Mouse (Mus musculus) 3T3-L1 (cell line): ENCODE data around the gene Pla2g3.

Experiments used
- DNase-seq: peaks from one replicate; pipeline ENCODE4 v3.0.0-alpha.2; 2015; ENCODE audit warnings: low read depth, low spot score

Pla2g3 gene

DNA sequence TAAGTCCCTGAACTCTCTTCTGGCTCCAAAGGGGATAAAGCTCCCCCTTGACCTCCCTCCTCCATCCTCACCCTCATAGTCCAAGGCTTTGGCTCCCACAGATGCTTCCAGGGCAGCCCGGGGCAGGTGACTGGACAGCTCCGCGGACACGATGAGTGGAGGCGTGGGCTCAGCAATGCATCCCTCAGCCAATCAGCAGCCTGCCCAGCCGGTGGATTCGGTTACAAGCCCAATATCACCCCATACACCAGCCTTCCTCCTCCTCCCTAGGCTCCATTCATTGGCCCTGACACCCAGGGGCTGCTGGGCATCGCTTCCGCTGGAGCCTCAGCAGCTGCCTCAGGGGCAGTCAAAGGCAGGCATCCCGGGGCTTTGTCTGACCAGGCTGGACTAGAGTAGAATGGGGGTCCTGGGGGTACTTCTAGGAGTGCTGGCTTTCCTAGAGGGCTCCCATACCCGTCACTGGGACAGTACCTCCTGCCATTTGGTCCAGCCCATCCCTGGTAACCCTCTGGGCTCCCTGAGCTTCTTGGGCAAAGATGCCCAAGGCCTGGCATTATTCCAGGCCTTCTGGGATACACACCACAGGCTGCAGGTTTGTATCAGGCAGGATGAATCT lies at the start of gene Pla2g3:
Pla2g3 (plus strand) TSS at position 333 of the 619 bp plus-strand sequence.
- DNase-seq: no peak

DNA sequence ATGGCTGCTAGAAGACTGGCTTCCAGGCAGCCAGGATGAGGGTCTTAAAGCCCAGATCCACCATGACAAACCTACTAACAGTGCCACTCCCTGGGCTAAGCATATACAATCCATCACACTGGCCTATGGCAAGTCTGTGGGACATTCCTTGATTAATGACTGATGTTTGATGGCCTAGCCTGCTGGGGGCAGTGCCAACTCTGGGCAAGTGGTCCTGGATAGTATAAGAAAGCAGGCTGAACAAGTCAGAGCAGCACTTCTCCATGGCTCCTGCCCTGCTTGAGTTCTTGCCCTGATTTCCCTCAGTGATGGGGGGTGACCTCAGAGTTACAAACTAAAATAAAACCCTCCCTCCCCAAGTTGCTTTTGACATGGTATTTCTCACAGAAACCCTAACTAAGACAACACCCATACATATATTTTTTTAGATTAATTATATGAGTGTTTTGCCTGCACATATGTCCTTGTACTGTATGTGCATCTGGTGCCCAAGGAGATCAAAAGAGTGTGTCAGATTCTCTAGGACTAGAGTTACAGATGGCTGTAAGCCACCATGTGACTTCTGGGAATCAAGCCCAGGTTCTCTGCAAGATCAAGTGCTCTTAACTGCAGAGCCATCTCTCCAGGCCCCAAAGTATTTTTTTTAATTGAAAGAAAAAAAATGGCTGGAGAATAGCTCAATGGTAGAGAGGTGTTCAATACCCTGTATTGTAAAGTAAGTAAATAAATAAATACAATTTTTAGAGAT lies 46.2 kb upstream of the Pla2g3 start:
- DNase-seq: peak; percentile 80

DNA sequence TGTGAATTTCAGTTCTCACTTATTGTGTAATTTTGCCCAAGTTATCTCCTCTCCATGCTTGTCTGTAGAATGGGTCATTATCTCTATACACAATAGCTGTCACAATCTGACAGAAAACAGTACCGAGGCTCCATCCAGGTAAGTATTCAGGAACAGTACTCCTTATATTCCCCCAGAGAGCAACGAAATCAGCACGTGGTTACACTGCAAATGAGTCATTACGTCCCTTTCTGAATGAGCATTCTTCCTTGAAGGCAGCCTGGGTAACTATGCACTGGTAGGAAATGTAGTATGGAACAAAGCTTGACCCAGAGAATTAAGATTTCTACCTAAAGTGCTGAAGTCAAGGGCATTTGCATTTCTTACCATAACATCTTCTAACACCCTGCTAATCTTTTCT lies 45.4 kb upstream of the Pla2g3 start:
- DNase-seq: peak; percentile 80

DNA sequence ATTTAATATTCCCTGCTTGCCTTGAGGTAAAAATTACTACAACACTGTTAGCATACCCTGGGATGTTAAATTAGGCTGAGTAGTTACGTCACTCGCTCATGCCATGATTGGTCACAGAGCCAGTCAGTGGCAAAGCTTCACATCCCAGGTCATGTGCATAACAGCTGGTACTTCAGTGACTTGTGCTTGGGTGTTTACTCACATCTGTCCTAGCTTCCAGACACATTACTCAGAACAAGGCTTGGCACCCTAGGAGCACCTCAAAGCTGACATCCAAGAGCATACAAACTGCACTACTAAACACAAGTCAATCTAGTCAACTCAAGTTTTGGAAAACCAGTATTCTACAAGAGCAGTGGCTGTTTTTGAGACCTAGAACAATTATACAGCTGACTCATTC lies 45.0 kb upstream of the Pla2g3 start:
- peak; percentile 77 for DNase-seq

DNA sequence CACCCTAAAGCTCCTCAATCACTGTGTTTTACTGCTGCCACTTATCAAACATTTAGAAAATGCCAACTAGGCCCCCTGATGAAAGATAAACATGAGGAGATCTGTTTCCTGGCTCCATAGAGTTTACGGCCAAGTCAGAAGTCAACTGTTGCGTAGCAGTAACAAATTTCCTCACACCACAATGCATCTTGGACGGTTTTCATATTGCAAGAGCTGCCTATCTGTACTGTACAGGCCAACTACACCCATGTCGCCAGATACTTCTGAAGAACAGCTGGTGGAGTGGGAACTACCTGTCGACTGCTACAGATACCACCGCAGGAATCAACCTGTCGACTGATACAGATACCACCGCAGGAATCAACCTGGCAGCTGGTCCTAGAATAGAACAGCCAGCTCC lies 43.2 kb upstream of the Pla2g3 start:
- no peak for DNase-seq

DNA sequence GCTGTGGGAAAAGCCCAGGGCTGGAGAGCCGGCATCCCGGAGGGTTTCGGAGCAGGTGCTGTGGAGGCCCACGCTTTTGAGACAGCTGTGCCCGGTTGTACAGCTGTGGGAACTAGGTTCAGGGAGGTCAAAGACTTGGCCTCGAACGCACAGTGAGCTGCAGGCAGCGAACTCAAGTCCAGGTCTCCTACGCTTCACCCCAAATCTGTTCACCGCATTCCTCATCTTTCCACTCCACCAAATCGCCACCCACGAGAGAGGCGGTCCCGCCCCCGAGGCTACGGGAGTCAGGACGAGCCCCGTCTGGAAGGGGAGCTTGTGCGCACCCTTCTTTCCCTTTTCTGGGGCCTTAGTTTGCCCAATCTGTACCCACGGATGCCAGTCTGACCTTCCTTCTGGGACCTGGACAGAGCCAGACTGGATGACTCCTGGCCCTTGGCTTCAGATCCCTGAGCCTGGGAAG lies 36.4 kb upstream of the Pla2g3 start:
- peak; percentile 54 for DNase-seq

DNA sequence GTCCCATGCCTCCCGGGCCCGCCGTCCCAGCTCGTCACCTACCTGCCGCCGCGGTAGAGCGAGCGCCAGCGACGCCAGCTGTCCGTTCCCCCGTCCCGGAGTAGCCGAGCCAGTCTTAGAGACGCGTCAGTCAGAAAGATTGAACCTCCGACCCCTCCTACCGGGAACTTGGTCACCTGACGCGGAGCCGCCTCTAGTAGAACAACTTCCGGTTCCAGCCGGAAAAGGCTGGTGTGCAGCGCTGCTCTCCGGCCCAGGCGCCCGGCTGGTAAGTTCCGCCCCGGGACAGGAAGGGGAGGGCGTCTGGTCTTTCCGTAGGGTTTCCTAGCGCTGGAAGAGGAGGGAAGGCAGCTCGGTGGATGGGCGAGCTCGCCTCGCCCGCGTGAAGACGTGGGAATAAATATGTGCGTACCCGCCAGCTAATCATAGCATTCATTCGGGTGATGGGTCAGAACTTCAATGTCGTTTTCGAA lies 35.9 kb upstream of the Pla2g3 start, which contains the start of gene Rnf185:
Rnf185 (minus strand) TSS at position 197 of the 473 bp plus-strand sequence.
- DNase-seq: peak; percentile 97

DNA sequence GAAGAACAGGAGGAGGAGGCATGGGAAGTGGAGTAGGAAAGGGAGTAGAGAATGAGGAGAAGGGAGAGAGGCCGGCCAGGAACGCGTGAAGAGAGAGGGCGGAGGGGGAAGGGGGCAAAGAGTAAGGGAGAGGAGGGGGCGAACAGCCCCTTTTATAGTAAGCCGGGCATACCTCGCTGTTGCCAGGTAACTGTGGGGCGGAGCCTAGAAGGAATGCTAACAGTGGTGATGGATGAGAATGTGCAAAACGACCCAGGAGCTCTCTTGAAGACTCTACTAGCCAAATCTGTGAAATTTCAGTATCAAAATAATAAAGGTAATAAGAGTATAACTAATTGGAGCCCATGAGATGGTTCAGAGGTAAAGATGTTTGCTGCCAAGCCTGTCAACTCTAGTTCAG lies 35.3 kb upstream of the Pla2g3 start:
- DNase-seq: peak; percentile 44

DNA sequence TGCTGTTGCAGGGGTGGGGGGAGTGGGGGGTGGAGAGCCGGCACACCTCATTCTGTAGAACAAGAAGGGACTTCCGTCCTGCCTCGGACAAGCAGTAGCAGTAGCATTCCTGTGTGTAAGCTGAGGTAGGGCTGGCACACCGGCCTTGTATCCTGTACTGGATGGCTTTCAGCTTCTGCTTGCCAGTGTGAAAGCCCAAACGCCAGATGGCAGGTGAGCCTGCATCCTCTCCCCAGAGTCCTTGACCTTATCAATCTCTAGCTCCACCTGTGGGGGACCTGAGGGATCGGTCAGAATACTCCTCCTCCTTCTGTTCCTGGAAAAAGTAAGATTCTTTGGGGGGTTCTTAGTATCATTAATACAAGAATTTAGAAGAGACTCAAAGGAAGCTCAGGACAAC lies 34.6 kb upstream of the Pla2g3 start:
- DNase-seq: no peak

DNA sequence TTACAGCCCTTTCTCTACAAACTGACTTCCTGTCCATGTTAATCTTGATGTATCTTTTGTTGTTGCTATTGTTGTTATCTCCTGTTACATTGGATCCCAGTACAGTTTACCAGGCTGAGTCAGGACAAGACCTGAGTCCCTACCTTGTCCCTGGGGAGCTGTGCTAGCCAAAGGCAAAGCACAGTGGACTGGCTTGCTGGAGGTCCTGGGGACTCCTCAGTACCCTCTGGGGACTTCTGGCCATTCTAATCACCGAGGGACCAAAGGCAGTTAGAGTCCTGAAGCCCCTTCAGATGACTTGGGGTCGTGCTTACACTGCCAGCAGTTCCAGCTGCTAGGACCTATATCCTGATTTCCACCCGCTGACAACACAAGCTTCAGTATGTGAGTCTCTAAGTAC lies 33.6 kb upstream of the Pla2g3 start:
- DNase-seq: no peak

DNA sequence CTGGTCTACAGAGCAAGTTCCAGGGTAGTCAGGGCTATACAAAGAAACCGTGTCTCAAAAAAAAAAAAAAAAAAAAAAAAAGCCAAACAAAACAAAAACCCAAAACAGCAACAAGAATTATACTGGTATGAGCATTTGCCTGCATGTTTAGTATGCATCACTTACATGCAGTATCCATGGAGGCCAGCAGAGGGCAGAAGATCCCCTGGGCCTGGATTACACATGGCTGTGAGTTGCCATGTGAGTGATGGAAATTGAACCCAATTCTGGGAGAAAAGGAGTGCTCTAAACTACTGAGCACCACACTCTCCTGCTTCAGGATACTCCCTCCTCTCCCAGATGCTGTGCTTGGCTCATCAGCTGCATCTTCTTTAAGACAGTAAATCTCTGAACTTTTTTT lies 31.7 kb upstream of the Pla2g3 start:
- DNase-seq: peak; percentile 80

DNA sequence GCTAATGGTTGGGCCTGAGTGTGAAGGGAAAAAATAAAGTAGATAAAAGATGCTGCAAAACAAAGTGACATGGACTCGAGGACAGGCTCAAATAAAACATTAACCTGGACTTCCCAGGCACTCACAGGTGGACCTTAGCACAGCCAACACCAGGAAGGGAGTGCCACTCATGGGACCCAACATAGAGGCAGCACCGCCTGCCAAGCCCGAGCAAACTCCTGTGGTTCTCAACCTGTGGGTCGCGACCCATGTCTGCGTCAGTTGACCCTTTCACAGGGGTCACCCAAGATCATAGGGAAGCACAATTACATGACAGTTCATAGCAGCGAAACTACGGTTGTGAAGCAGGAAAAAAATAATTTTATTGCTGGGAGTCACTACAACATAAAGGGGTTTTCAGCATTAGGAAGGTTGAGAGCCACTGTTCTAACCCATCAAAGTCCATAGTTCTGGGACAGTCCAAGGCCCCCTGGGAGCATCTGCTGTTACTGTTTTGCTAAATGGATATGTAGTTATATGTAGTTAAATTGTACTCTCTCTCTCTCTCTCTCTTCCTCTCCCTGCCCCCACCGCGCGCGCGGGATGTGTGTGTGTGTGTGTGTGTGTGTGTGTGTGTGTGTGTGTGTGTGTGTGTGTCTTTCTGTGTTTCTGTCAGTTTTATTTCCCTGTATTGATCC lies 29.5 kb upstream of the Pla2g3 start:
- DNase-seq: no peak

DNA sequence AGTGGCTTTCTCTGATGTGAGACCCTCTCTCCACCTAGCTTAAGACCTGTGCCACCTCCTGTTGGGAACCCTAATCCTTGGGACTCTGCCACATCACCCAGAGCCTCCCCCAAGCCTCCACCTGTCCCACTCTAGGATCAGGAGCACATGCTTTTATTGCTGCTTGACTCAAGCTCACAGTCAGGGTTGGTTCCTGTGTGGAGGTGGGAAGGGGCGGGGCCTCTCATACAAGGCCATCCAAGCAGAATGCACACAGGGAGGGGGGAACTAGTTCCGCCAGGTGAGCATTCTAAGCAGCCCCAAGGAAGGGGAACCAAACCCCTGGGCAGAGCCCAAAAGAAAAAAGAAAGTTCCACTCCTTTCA lies 29.0 kb upstream of the Pla2g3 start:
- DNase-seq: no peak

DNA sequence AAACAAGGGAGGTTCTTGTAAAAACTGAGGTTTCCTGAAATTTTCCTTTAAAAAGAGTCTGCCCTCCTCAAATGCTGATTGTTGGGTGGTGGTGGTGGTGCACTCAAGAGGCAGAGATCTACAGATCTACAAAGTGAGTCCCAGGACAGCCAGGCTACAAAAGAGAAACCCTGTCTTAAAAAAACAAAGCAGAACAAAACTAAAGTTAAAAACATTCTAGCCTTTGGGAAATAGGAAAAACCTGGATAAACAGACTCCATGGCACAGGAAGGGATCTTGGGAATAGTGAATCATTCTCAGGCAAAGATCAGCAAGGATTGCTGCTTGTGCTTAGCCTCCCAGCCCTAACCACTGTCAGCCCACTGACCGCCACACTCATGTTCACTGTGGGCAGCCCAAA lies 25.2 kb upstream of the Pla2g3 start:
- no peak for DNase-seq

DNA sequence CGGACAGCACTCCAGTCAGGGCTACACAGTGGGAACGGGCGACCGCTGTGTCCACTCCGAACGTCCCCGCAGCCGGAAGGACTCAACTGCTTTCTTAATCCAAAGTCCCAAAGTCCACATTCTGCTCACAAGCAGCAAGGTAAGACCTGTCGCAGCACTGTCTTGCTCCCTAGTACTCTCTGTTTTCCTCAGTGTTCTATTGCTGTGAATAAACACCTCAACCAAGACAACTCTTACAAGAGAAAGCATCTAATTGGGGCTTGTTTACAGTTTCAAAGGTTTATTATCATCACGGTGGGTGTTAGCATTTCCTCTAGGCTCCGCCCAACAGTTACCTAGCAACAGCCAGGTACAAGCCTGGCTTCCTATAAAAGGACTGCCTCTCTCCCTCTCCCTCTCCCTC lies 16.6 kb upstream of the Pla2g3 start:
- DNase-seq: no peak

DNA sequence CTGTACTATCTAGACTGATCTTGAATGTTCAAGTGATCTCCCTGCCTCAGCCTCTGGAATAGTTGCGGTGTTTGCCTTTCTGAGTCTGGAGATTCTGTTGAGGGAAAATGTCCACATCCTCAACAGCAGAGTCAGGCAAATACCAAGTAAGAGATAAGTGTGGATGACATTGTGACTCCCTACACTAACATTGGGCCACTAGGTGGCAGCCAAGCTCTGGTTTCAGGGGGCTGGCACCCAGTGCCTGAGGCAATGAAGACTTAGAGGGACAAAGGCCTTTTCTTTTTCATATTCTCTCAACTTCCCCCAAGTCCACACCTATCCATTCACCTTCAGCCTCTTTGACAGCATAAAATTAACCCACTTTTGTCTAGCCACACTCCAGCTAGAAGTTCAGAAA lies 15.6 kb upstream of the Pla2g3 start:
- DNase-seq: peak; percentile 91

DNA sequence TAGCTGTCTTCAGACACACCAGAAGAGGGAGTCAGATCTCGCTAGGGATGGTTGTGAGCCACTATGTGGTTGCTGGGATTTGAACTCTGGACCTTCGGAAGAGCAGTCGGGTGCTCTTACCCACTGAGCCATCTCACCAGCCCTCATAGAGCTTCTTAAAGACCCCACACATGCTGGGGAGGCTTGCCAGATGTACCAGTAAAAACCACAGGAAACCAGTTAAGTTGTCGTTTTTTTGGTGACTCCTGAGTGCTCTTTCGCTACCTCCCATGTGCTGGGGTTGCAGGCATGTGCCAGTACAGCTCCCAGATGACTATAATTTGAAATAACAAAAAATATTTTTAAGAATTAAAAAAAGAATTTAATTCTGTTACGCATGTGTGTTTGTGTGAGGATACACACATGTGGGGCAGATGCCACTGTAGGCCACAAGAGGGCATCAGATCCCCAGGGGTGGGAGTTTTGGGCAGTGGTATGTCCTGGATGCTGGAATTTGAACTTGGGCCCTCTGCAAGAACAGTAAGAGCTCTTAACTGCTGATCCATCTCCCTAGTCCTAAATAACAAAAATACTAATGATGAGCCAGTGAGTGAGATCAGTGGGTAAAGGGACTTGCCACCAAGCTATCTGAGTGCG lies 13.5 kb upstream of the Pla2g3 start:
- peak; percentile 40 for DNase-seq

DNA sequence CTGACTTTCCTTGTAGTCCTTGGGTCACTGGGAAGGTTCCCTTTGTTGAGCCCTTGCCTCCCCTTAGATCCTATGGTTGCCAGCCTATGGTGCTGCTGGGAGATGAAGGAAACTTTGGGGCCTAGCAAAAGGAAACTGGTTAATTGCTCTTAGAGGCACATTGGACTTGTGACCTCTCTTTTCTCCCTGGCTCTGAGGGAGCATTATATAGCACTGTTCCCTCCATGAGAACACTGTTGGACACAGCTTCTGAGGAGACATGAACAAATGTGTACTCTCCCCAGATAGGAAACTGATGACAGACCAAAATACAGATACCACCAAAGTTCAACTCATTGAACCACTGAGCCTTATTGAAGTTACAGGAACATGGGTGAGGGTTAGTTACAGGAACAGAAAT lies 12.6 kb upstream of the Pla2g3 start:
- DNase-seq: no peak

DNA sequence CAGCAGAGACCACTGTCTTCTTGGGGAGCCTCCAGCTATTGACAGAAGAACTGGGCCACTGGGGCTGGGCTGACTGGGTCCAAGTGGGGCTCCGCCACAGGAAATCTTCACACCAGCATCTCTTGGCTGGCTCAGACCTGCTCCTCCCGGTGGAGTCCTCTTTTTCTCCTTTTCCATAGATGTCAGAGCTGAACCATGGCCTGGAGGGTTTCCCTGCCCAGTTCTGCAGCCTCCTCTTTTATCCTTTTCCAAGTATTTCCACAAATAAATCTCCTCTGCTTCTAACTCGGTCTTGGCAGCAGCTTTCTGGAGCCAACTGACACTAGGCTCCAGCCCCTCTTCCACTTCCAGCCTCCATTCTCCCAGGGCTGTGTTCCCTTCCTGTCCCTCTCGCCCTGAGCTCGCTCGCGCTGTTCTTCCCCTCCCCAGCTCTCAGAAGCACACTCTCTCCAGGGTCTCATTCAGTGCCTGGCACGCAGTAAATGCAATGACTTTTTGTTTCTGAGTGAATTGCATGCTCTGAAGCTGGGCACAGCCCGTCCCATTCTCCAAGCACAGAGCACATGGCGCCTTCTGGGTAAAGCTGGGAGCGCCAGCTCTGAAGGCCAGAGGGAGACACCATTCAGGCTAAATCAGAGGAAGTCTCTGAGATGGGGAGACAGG lies 4.0 kb upstream of the Pla2g3 start:
- DNase-seq: no peak

DNA sequence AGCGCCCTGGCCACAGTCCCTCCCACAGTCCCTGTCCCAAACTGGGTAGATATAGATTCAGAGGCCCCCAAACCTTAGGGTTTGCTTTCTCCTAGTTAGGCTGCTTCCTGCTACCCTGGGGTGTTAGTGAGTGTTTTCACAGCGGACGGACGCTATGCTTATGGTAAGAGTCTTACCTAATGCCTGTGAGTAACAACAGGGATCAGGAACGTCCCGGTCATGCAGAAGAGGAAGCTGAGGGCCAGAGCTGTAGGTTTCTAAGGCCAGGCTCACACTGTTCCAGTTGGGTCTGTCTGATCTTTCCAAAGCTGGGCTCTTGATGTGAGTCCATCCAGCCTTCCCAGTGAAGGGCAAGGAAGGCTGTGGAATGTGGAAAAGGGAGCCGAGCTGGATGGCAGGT lies 1.7 kb upstream of the Pla2g3 start:
- no peak for DNase-seq

DNA sequence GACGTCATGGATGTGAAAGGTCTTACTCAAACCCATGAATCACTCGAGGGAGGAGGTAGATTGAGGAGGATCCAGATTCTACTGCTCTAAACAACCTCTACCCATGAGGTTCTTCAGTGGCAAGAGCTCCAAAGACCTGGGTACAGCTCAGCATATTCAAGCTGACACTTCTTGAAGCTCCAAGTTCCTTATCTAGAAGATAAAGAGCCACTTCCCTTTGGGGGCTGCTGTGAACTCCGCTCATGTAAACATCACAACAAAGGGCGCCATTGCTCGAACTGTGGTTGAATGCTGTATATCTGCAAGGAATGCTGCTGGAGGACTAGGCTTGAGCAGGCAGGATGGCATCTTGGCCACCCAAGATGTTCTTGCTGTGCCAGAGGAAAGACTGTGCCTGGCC lies 952 bp downstream of the Pla2g3 start:
- DNase-seq: no peak

DNA sequence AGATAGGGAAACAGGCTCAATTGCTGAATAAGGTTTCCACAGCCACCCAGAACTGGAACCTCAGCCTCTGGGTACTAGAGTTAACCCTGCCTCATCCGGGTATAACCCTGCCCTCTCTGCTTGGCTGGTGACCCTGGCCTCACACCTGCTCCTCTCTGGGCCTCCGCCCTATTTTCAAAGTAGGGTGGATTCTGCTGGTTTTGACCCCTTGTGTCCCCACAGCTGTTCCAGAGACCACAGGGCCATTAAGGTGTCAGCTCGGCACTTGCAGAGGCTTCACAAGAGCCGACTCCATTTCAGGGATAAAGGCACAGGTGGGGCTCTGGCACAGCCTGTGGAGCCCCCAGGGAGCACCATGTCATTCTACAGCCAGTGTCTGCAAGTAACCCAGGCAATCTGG lies 4.7 kb downstream of the Pla2g3 start:
- no peak for DNase-seq
